Mouse (Mus musculus): ENCODE results near the gene Zfp938.

Zfp938 gene

GRCm38 (mm10) chr10:82240742-82241400 is at the start of gene Zfp938:
Zfp938 (minus strand) TSS chr10:82241280.
- DNase-seq (ENCODE audit: low spot score): peak; percentile 95

GRCm38 (mm10) chr10:82257331-82257730 is 16.3 kb upstream of the Zfp938 start:
- no peak for DNase-seq (ENCODE audit: low spot score)

GRCm38 (mm10) chr10:82245021-82245420 is 3.9 kb upstream of the Zfp938 start:
- DNase-seq (ENCODE audit: low spot score): no peak

- no peak for DNase-seq (ENCODE audit: low spot score)
These were observed 315 bp upstream of the Zfp938 start for GRCm38 (mm10) chr10:82241401-82241788.

- peak; percentile 94 for DNase-seq (ENCODE audit: low spot score)
These were observed 62.6 kb downstream of the Zfp938 start for GRCm38 (mm10) chr10:82178257-82179064.
